Mouse (Mus musculus): ENCODE results near the gene Ube2z.
"Not testable (repeated sequence)": the region's sequence is repeated elsewhere in the genome, so short reads cannot be mapped to it uniquely, and the experiment has no call there.

The Ube2z gene

GRCm38 (mm10) chr11:96065215-96065911, at the start of gene Ube2z:
Ube2z (minus strand) TSS chr11:96065388.
- DNase-seq = peak; percentile 98

GRCm38 (mm10) chr11:96114077-96114476, 48.9 kb upstream of the Ube2z start:
- no peak for DNase-seq

- no peak for DNase-seq
These were observed 46.6 kb upstream of the Ube2z start, which contains the start of gene Calcoco2 for GRCm38 (mm10) chr11:96111751-96112150. Calcoco2 (minus strand) TSS chr11:96111964.

GRCm38 (mm10) chr11:96110950-96111349, 45.8 kb upstream of the Ube2z start:
- not testable (repeated sequence) for DNase-seq

- DNase-seq = no peak
These were observed 43.2 kb upstream of the Ube2z start for GRCm38 (mm10) chr11:96108376-96108775.

GRCm38 (mm10) chr11:96093361-96093760, 28.2 kb upstream of the Ube2z start:
- peak; percentile 25 for DNase-seq

GRCm38 (mm10) chr11:96092674-96093291, 27.6 kb upstream of the Ube2z start:
- DNase-seq = no peak

- DNase-seq = no peak
These were observed 25.9 kb upstream of the Ube2z start for GRCm38 (mm10) chr11:96091073-96091472.

GRCm38 (mm10) chr11:96087981-96088380, 22.8 kb upstream of the Ube2z start:
- no peak for DNase-seq

GRCm38 (mm10) chr11:96082682-96083081, 17.5 kb upstream of the Ube2z start:
- no peak for DNase-seq

GRCm38 (mm10) chr11:96080736-96081135, 15.5 kb upstream of the Ube2z start:
- DNase-seq = no peak

- no peak for DNase-seq
These were observed 11.3 kb upstream of the Ube2z start for GRCm38 (mm10) chr11:96076221-96077105.

GRCm38 (mm10) chr11:96075509-96076220, 10.5 kb upstream of the Ube2z start, which contains the start of gene Atp5g1:
Atp5g1 (minus strand) TSS chr11:96075670.
- DNase-seq = peak; percentile 100

- DNase-seq = no peak
These were observed 10.0 kb upstream of the Ube2z start for GRCm38 (mm10) chr11:96075177-96075508.

- DNase-seq = peak; percentile 19
These were observed 9.4 kb upstream of the Ube2z start for GRCm38 (mm10) chr11:96074351-96075176.

GRCm38 (mm10) chr11:96073295-96073993, 8.3 kb upstream of the Ube2z start:
- DNase-seq = no peak

GRCm38 (mm10) chr11:96071013-96071412, 5.8 kb upstream of the Ube2z start:
- DNase-seq = no peak

- no peak for DNase-seq
These were observed 5.2 kb upstream of the Ube2z start for GRCm38 (mm10) chr11:96070353-96070752.

GRCm38 (mm10) chr11:96068231-96068630, 3.0 kb upstream of the Ube2z start:
- DNase-seq = no peak

- DNase-seq = no peak
These were observed 520 bp downstream of the Ube2z start for GRCm38 (mm10) chr11:96064521-96065214.

- DNase-seq = no peak
These were observed 6.9 kb downstream of the Ube2z start for GRCm38 (mm10) chr11:96058309-96058708.

All from right cerebral cortex, adult 18-20 months (tissue).